Mouse (Mus musculus) urinary bladder, adult 2 months (tissue): ENCODE results near the gene Abcb6. TPM values are rescaled to one million over a fixed set of nuclear protein-coding genes. Genes with fewer than 3 reads are reported as not detected.

Source experiments
- DNase-seq: peaks from one replicate; pipeline ENCODE4 v3.0.0; 2022; ENCODE audit warnings: low spot score
- polyA plus RNA-seq: library from polyadenylated mRNA; depleted of rRNA; stranded (reverse); fragments of >200 nt; gene quantifications from 2 replicates; pipeline ENCODE4 v1.2.3, GENCODE M21; 2012; rRNA removed

Abcb6 gene
- polyA plus RNA-seq = 11.2 and 13.4 TPM in 2 replicates

GRCm38 (mm10) chr1:75180105-75180590 is at the start of gene Abcb6:
Gene Abcb6, minus strand, starts transcription at chr1:75180392.
- peak; percentile 55 for DNase-seq

DNA sequence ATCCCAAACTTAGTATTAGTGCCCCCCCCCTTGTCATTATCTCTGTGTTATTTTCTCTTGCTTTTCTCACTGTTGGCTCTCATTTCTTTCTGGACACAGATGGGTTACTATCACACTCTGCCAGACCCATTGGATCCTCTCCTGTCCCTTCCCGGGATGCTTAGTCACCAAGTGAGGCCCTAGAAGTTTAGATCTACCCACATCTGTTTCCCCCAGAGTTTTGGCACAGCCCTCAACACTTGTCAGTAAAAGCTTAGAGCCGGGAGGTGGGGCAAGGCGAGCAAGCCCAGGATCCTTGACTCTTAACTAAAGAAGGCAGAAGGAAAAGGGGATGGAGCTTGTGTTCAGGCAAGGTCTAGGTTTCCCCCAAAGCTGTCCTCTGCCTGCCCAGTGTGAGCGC is 49.0 kb upstream of the Abcb6 start:
- DNase-seq = no peak

DNA sequence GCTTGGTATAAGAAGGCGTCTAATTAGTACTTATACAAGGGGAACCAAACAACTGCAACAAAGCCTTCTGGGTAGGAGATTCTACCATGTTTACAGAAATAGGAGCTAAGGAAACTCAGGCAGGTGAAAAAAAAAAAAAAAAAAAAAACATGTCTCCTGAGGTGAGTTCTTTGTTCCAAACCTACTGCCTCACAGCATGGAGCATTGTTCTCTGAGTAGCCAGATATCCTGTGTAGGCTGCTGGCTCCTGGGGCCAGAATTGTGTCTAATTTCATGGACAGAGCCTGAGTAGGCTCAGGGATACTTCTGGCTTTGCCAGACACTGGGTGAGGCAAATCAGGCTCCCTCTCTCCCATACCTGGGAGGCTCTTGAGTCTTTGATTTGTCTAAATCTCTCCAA is 47.5 kb upstream of the Abcb6 start:
- no peak for DNase-seq

DNA sequence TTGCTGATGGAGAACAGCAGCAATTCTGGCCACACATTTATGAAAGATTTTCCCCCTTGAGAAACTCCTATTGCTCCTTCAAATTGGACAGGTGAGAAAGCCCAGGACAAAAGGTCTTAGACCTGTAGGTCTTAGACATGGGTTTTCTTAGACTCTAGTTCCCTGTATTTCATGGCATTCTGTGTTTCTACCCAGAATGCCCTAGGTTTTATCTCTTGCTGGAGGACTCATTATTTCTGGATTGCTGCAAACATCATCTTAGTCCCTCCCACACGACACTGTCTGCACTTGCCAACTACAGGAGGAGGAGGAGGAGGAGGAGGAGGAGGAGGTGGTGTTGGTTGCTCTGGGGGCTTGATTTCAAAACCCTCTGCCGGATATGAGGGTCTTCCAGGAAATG is 45.9 kb upstream of the Abcb6 start:
- no peak for DNase-seq

- no peak for DNase-seq
These were observed 45.3 kb upstream of the Abcb6 start for GRCm38 (mm10) chr1:75225473-75225872.

DNA sequence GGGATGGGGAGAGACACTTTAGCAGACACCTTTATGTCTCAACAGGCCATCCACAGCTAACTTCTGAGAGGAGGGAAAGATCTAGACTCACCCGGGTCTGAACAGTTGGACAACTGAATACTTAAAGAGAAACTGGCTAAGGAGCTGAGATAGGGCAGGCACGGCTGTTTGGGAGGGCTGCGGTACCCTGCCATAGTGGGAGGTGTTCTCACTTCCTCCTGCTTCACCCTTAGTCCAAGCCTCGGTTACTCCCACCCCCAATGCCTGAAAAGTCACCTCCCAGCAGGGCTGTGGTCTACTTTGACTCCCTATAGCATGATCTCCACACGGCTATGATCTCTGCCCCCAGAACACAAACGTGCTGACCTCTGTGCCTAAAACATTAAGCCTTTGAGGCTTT is 43.3 kb upstream of the Abcb6 start:
- no peak for DNase-seq

GRCm38 (mm10) chr1:75222926-75223325 is 42.7 kb upstream of the Abcb6 start:
- DNase-seq = no peak

DNA sequence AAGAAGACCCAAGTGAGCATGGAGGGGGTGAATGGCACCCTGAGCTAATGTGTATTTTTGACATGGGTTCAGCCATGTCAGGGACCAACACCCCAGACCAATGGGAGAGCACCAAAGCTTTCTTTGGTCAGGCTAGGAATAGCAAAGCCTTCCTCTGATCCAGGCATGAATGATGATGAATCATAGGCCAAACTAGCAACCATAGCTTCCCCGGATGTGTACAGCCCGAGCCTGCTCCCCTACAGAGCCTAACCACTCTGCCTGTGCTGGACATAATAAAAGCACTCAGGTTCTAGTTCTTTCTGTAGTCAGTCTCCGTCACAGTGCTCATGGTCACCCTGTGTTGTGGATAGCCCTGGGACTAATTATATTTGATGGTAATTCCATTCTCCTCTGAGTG is 41.3 kb upstream of the Abcb6 start:
- no peak for DNase-seq

- DNase-seq = no peak
These were observed 39.3 kb upstream of the Abcb6 start, which contains the start of gene Tuba4a for GRCm38 (mm10) chr1:75219531-75219930. Gene Tuba4a, minus strand, starts transcription at chr1:75219865.

GRCm38 (mm10) chr1:75219078-75219477 is 38.9 kb upstream of the Abcb6 start:
- DNase-seq = peak; percentile 87

DNA sequence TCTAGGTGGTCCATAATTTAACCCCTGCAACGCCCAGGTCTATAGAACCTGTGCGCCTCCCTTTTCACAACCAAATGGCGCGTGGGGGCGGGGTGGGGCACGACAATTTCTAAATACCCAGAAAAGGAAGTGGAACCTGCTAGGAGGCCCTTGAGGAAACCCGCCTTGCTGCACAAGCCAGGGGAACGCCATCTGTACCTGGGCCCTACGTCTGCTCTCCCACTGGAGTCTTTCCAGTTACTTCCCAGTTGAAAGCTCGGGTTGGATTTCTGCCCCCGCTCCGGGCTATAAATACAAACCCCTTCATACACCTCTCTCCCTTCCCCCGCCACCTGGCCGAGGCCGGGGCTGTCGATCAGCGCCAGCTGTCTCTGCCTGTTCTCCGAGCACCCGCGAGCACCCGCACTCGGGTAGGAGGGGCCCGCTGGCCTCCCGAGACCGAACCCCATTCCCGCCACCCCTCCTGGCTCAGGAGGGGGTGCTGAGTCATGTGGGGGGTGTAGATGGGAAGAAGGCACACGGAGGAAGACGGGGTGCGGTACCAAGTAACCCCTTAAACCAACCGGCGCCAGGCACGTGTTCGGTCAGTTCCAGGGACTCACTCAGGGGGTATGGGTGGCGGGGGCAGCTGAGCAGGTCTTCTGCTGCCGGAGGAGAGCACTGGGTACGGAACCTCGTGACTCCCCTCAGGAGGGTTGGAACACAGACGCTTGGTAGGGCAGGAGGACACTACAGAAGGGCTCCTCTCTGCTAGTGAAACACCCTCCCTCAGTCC is 38.2 kb upstream of the Abcb6 start:
- DNase-seq = peak; percentile 60

DNA sequence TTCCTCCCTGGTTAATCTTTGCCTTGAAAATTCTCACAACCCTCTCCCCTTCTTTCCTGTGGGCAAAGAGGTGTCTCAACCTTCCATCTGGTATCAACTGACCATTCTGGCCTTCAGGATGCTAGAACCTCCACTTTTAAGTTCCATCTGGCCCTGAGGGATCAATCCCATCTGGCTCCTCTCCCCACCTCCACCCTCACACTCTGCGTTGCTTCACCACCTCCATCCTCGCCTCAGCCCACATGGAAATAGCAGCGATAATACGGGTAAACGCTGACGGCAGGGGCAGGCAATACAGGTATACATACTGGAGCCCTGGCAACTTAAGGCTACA is 37.7 kb upstream of the Abcb6 start:
- no peak for DNase-seq

GRCm38 (mm10) chr1:75216797-75217585 is 36.8 kb upstream of the Abcb6 start:
- no peak for DNase-seq

- DNase-seq = no peak
These were observed 35.6 kb upstream of the Abcb6 start for GRCm38 (mm10) chr1:75215785-75216184.

- DNase-seq = no peak
These were observed 34.7 kb upstream of the Abcb6 start for GRCm38 (mm10) chr1:75214886-75215285.

DNA sequence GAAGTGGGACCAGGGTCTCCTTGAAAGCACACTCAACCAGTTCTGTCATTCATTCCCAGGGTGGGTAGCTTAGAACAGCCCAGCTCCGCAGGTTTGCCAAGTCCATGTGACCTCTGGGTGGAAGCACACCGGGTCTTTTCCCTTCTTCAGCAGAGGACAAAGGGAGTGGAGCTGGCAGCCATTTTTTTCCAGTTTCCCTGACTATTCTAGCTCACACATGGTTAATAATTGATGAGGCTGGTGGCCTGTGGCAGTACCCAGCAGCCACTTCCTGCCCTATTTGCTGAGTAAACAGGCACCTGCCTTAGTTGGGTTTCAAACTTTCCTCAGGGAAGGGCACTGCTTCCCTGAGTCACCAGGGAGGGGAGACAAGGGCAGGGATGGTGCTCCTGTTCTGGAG is 34.2 kb upstream of the Abcb6 start:
- no peak for DNase-seq

DNA sequence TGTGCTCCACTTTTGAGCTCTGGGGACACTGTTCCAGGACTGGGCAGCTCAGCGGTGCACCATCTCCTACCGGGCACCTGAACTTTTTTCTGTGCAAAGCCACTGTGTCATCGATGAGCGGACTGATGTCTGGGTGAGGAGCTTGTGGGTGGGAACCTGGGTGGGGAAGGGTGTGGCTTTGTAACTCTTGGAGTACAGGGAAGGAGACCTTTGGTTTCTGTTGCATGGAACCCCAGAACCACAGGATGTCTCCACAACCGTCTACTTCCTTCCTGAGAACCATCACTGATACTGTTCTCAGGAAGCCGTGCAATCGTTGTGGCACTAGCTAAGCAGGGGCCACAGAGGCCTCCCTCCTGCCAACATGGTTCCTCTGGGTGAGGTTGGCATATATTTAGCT is 32.9 kb upstream of the Abcb6 start:
- DNase-seq = no peak

DNA sequence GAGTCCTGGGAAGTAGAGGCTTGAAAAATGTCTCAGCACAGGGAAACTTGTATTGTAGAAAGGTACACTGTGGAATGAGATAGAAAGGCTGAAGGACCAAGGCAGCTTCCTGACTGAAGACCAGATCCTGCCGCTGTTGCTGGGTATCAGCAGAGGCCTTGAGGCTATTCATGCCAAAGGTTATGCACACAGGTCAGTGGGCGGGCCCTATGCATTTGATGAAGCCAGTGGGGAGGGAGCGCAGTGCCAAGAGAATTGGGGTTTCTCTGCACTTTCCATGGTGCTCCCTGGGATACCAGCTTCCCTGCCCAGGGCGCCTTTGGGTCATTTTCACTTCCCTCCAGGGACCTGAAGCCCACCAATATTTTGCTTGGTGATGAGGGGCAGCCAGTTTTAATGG is 32.4 kb upstream of the Abcb6 start:
- no peak for DNase-seq

DNA sequence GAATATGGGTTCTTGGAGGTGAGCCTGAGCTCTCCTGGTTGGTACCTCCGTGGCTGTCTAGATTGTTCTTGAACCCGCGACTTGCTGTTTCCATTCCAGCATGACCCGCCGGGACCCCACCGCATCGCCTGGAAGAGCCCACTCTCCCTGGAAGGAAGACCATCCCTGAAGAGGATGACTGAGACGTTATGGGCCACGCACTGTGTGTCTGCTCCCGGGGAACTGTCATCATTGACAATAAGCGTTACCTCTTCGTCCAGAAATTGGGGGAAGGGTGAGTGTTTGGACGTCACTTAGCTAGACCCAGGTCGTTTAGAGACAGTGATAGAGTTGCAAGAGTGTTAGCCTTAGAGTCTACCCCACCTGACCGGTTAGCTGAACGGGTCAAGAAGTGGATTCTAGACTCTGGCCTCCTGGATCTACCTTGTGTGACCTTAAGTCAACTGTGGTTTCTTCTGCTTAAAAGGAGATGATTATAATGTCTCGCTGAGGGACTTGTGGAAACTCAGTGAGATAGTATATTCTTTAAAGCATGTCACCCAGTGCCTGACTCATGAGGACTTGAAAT is 31.0 kb upstream of the Abcb6 start:
- DNase-seq = no peak

GRCm38 (mm10) chr1:75210136-75211087 is 30.2 kb upstream of the Abcb6 start, which contains the start of the genes Glb1l and Stk16:
Gene Glb1l, minus strand, starts transcription at chr1:75210813.
Gene Stk16, plus strand, starts transcription at chr1:75210838.
- DNase-seq = peak; percentile 89

DNA sequence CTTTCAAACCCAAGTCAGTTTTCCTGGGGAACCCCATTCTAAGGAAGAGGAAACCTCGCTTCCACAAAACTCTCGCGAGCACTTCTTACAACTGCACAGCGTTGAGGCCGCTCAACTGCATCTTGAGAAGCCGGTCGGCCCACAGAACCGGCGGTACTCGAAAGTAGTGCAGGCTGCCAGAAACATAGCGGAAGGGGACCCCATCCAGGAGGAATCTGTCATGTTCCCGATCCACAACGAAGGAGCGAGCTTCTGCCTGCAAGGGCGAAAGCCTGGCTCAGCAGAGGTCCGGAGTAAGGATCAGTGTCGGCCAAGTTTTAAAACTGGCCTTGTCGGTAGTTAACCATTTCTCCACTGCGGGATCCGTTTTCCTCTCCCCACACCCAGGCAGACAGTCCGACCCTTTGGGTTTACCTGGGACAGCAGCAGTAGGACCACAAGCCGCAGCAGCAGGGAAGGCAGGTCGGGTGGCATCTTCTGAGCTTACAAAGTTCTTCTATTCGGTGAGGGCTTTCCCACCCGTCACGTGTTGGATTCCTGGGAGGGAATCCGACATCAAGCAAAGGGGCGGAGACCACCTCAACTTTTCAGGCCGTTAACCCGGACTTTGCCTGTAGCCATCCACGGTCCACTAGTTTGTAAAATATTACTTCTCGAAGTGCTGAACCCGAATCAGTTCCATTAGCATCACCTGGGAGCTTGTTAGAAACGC is 28.9 kb upstream of the Abcb6 start:
- no peak for DNase-seq
